Mouse (Mus musculus) erythroblast, embryonic 14.5 days (primary cell): ENCODE results near the gene Lrrc4.

Source experiments
- GATA1 ChIP-seq: IDR thresholded peaks from 2 replicates; pipeline ENCODE4 v1.6.1; 2012; ENCODE audit warnings: low read length, inconsistent platforms, mixed read lengths
- TAL1 ChIP-seq: IDR thresholded peaks from 3 replicates; pipeline ENCODE4 v1.6.1; 2012; ENCODE audit warnings: low read length, inconsistent platforms, mixed read lengths

- TF ChIP-seq GATA1: no peak
- no peak for TF ChIP-seq TAL1
Observed at GRCm38 (mm10) chr6:28795792-28796515, 35.6 kb downstream of the Lrrc4 start.
